In the genomic region with DNA sequence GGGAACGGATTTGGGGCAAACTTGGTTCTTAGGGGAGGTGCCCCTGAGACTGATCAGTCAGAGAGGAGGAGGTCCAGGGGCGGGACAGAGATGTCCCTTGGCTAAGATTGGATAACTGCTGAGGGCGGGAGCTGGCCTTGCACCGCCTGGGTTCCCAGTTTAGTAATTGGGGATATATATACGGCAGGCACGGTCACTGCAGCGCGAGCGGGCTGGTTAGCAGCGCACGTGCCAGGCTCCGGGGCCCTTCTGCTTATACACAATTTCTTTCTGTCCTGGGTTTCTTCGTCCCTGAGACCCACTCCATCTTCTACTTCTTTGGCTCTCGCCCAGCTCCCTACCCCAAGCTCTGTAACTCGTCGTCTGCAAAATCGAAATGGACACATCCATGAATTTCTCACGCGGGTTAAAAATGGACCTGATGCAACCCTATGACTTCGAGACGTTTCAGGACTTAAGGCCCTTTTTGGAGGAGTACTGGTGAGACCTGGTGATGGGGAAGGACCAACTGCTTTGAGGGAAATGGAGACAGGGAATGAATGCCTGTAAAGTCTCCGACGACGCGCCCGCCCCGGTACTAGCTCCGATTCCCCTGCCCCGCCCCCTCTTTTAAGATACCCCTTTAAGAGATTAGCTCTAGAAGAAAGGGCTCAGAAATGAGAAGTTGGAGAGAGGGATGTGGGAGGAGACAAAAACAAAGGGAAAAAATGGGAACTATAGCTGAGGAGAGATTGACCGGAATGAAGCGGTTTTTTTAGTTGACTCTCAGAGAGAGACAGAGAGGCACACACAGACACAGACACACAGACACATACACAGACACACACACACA, we compare ENCODE assay signal across 7 mouse cellular contexts. TPM values are rescaled to one million over a fixed set of nuclear protein-coding genes. Genes with fewer than 3 reads are reported as not detected.
A peak's percentile ranks its signal among the peaks of the same experiment; 100 is the strongest.
DNase-seq lines count a peak whose midpoint lies in the region; ATAC-seq lines count a peak whose summit lies in the region.

Gene Elovl3, plus strand, starts transcription at position 204 of the 832 bp plus-strand sequence.

- peak within 1 kb of the TSS; percentile 25 to 35 for H3K4me3 ChIP-seq in heart, embryonic 14.5 days (ENCODE audit: control insufficient read depth in 1 of 2, insufficient read depth in 1 of 2, low read depth in 1 of 2, low read length in 2 of 2)

- H3K4me1 ChIP-seq in heart, embryonic 14.5 days (ENCODE audit: control insufficient read depth in 2 of 2, insufficient read depth in 2 of 2, low read length in 2 of 2), result peaks cover 10 to 17% of the 10 kb centered on the region in 2 experiments; a peak in 3 of 4 replicates

- H3K9ac ChIP-seq in heart, embryonic 14.5 days (ENCODE audit: low read length), result peak within 1 kb of the TSS; percentile 36; the same call in 1 of the 2 replicates

- ATAC-seq in heart, embryonic 14.5 days (ENCODE audit: insufficient number of reproducible peaks, insufficient read depth, low FRiP score, low read depth), result no peak

- no peaks in the 10 kb centered on the region for H3K36me3 ChIP-seq in heart, embryonic 14.5 days (ENCODE audit: control insufficient read depth, insufficient read depth, low read length)

- H3K27me3 ChIP-seq in heart, embryonic 14.5 days (ENCODE audit: control insufficient read depth, insufficient read depth, low read length), result peaks cover 54% of the 10 kb centered on the region

- peak within 1 kb of the TSS; percentile 75 for H3K4me2 ChIP-seq in heart, embryonic 14.5 days (ENCODE audit: low read length)

- H3K27ac ChIP-seq in heart, embryonic 14.5 days (replicated peaks in 1 of 2; ENCODE audit: control insufficient read depth in 1 of 2, insufficient read depth in 1 of 2, low read depth in 2 of 2, low read length in 2 of 2), result no peak within 1 kb of the TSS

- DNase-seq in ZHBTc4 (ENCODE audit: low read depth, low spot score), result peak; percentile 33
- DNase-seq in embryo, embryonic 10.5 days (ENCODE audit: low spot score), result peak; percentile 40
- peak; percentile 43 for DNase-seq in kidney, postnatal 14 days
- DNase-seq in mesoderm, embryonic 11.5 days (ENCODE audit: low read depth, low spot score), result peak; percentile 12
- no peak for DNase-seq in left cerebral cortex, adult 8-10 months (ENCODE audit: low spot score in 2 of 2)
- no peak for DNase-seq in natural killer cell, adult 2 months (ENCODE audit: low spot score in 2 of 2)

- H3K9me3 ChIP-seq in heart, embryonic 14.5 days (ENCODE audit: control insufficient read depth, low read length), result no peaks in the 10 kb centered on the region

- WGBS in heart, embryonic 14.5 days, result 5% methylated on average over 31 of the region's 31 CpGs

RNA-seq across cellular contexts. Expression of gene Elovl3, which starts in this region (rescaled TPM):
- not detected in 2 replicates for polyA plus RNA-seq in heart, embryonic 14.5 days (2014; fragmentation: Nextera tagmentation; extraction: Ambion mirVana)
- not detected for total RNA-seq in left cerebral cortex, adult 8-10 months (2022)

Comparison
In these comparisons a context has a peak if more than half of its experiments do, and no peak if none do; other contexts are left out.
1. DNase-seq: peak in ZHBTc4 (single experiment), embryo, embryonic 10.5 days (single experiment), kidney, postnatal 14 days (single experiment) and mesoderm, embryonic 11.5 days (single experiment); none in left cerebral cortex, adult 8-10 months (0 of 2) and natural killer cell, adult 2 months (0 of 2).